Mouse (Mus musculus): ENCODE data around the gene Pde8a. TPM values are rescaled to one million over a fixed set of nuclear protein-coding genes. Genes with fewer than 3 reads are reported as not detected.
A peak's percentile ranks its signal among the peaks of the same experiment; 100 is the strongest.

The Pde8a gene
- polyA plus RNA-seq, 1 experiment from 2014 or later: 2.4 TPM

GRCm38 (mm10) chr7:81371811-81372210 lies 158.4 kb downstream of the Pde8a start:
- peak overlapping the region; percentile 56 for H3K4me2 ChIP-seq
- H3K27ac ChIP-seq (replicated peaks): peak overlapping the region; percentile 51; the same call in 1 of the 2 replicates
- no peaks in the 10 kb centered on the region for H3K27me3 ChIP-seq
- peak; percentile 72 for ATAC-seq (ENCODE audit: low FRiP score, low read depth)
- H3K9ac ChIP-seq: 0 out of 2 replicates have a peak overlapping the region, but pooled peaks have one; percentile 23
- peak overlapping the region; percentile 33 for H3K4me3 ChIP-seq
- H3K4me1 ChIP-seq (replicated peaks): peaks cover 15% of the 10 kb centered on the region
- H3K36me3 ChIP-seq: no peaks in the 10 kb centered on the region
- no peaks in the 10 kb centered on the region for H3K9me3 ChIP-seq
- 21% methylated on average over 5 of the region's 5 CpGs for WGBS

- ATAC-seq (ENCODE audit: low FRiP score, low read depth): peak; percentile 95
- H3K27ac ChIP-seq (replicated peaks): peak overlapping the region; percentile 51; the same call in 1 of the 2 replicates
- H3K4me2 ChIP-seq: peak overlapping the region; percentile 56
- H3K9ac ChIP-seq: peak overlapping the region; percentile 23; the same call in 1 of the 2 replicates
- 6% methylated on average over 13 of the region's 13 CpGs for WGBS
- no peaks in the 10 kb centered on the region for H3K9me3 ChIP-seq
- no peaks in the 10 kb centered on the region for H3K36me3 ChIP-seq
- H3K27me3 ChIP-seq: no peaks in the 10 kb centered on the region
- H3K4me1 ChIP-seq (replicated peaks): peaks cover 15% of the 10 kb centered on the region
- peak overlapping the region; percentile 33 for H3K4me3 ChIP-seq
These were observed 159.0 kb downstream of the Pde8a start for GRCm38 (mm10) chr7:81372337-81372920.

DNA sequence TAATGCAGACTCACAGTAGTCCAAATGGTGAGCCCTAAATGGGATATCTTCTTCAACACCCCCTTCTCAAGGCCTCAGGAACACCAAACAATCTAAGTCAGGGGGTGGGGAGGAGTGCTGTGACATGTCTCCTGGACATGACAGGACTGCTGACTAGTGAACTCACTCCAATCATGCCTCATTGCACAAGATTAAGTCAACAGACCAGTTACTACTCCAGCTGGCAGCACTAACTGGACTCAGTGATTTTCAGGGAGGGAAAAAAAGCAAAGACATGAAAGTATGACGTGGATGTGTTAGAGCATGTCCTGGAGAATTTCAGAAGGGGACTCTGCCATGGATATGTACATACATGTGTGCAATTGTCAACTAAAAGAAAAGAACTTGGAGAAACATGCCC lies 166.0 kb downstream of the Pde8a start:
- Histone ChIP-seq H3K27me3 (no peaks in the 10 kb centered on the region), H3K4me1 (replicated peaks) (no peaks in the 10 kb centered on the region), H3K9ac (no peak overlapping the region), H3K4me2 (no peak overlapping the region), H3K27ac (replicated peaks) (no peak overlapping the region), H3K9me3 (no peaks in the 10 kb centered on the region), H3K36me3 (no peaks in the 10 kb centered on the region), H3K4me3 (no peak overlapping the region)
- WGBS: 81% methylated on average over 1 of the region's 1 CpGs
- ATAC-seq (ENCODE audit: low FRiP score, low read depth): no peak

Other genes with a start within 250 kb of the Pde8a start
- gene Zfp592, start 219.9 kb upstream of the Pde8a start, polyA plus RNA-seq (2015; fragmentation: Nextera tagmentation; extraction: Ambion mirVana): 10.4 and 10.5 TPM in 2 replicates
- gene Alpk3, start 156.0 kb upstream of the Pde8a start, polyA plus RNA-seq (2015; fragmentation: Nextera tagmentation; extraction: Ambion mirVana): 0.17 and 0.18 TPM in 2 replicates
- not detected in 2 replicates for gene Slc28a1, start 98.8 kb upstream of the Pde8a start, polyA plus RNA-seq (2015; fragmentation: Nextera tagmentation; extraction: Ambion mirVana)
- 710 and 778 TPM in 2 replicates for gene Rps17, start 131.7 kb downstream of the Pde8a start, polyA plus RNA-seq (2015; fragmentation: Nextera tagmentation; extraction: Ambion mirVana)
- gene Cpeb1, start 241.9 kb downstream of the Pde8a start, polyA plus RNA-seq (2015; fragmentation: Nextera tagmentation; extraction: Ambion mirVana): 5.7 and 6.2 TPM in 2 replicates